Comparison of ENCODE assay signal across 8 mouse cellular contexts in genomic region chr1:184032682-184033389, GRCm38 (mm10). TPM values are rescaled to one million over a fixed set of nuclear protein-coding genes. Genes with fewer than 3 reads are reported as not detected.
DNase-seq lines count a peak whose midpoint lies in the region; ATAC-seq and TF ChIP-seq lines count a peak whose summit lies in the region.

No protein-coding gene starts in this region.

- H3K4me2 ChIP-seq in limb, embryonic 15.5 days, result peak overlapping the region; percentile 88
- H3K4me2 ChIP-seq in stomach, postnatal 0 days (replicated peaks; ENCODE audit: low read depth), result peak overlapping the region; percentile 96

- no peaks in the 10 kb centered on the region for H3K27me3 ChIP-seq in cerebellum, adult 2 months (ENCODE audit: control insufficient read depth, insufficient read depth, low read length)
- no peaks in the 10 kb centered on the region for H3K27me3 ChIP-seq in spleen, adult 2 months (ENCODE audit: control insufficient read depth, insufficient read depth, low read length)
- H3K27me3 ChIP-seq in limb, embryonic 15.5 days, result no peaks in the 10 kb centered on the region
- no peaks in the 10 kb centered on the region for H3K27me3 ChIP-seq in stomach, postnatal 0 days (ENCODE audit: control insufficient read depth, insufficient read depth, low read length)

- TF ChIP-seq EP300 in stomach, postnatal 0 days (optimal IDR thresholded peaks at IDR 0.05), result no peak

- 33% methylated on average over 19 of the region's 19 CpGs for WGBS in cerebellum, adult 2 months
- 46% methylated on average over 19 of the region's 19 CpGs for WGBS in spleen, adult 2 months
- WGBS in limb, embryonic 15.5 days, result 24% methylated on average over 19 of the region's 19 CpGs
- 28% methylated on average over 19 of the region's 19 CpGs for WGBS in stomach, postnatal 0 days

- H3K4me1 ChIP-seq in cerebellum, adult 2 months (ENCODE audit: control insufficient read depth, insufficient read depth, low read length), result peaks cover 9% of the 10 kb centered on the region
- H3K4me1 ChIP-seq in spleen, adult 2 months (ENCODE audit: control insufficient read depth, insufficient read depth, insufficient read length), result peaks cover 9% of the 10 kb centered on the region; the same call in 1 of the 2 replicates
- H3K4me1 ChIP-seq in limb, embryonic 15.5 days, result peaks cover 16% of the 10 kb centered on the region
- no peaks in the 10 kb centered on the region for H3K4me1 ChIP-seq in stomach, postnatal 0 days (replicated peaks; ENCODE audit: control insufficient read depth, insufficient read depth)

- no peak for DNase-seq in cerebellum, adult 2 months
- no peak for DNase-seq in cerebellum, postnatal 25 days
- no peak for DNase-seq in spleen, adult 2 months (ENCODE audit: low read depth in 1 of 2, low spot score in 2 of 2)
- DNase-seq in spleen, postnatal 36 days (ENCODE audit: low spot score in 2 of 2), result no peak
- no peak for DNase-seq in stomach, postnatal 0 days (ENCODE audit: low spot score)
- DNase-seq in gastrocnemius, postnatal 4 days (ENCODE audit: low spot score in 2 of 2), result no peak
- DNase-seq in urinary bladder, postnatal 14 days (ENCODE audit: low spot score), result no peak

- no peaks in the 10 kb centered on the region for H3K9me3 ChIP-seq in limb, embryonic 15.5 days
- no peaks in the 10 kb centered on the region for H3K9me3 ChIP-seq in stomach, postnatal 0 days (ENCODE audit: control insufficient read depth, low read length)

- H3K9ac ChIP-seq in limb, embryonic 15.5 days, result peak overlapping the region; percentile 82
- peak overlapping the region; percentile 90 for H3K9ac ChIP-seq in stomach, postnatal 0 days (ENCODE audit: low read length)

- TF ChIP-seq POLR2A in cerebellum, adult 2 months (IDR thresholded peaks at IDR 0.05; ENCODE audit: borderline replicate concordance, insufficient read depth, low read length), result no peak
- no peak for TF ChIP-seq POLR2A in spleen, adult 2 months (IDR thresholded peaks at IDR 0.05; ENCODE audit: low read depth, low read length)

- no peaks in the 10 kb centered on the region for H3K36me3 ChIP-seq in spleen, adult 2 months (ENCODE audit: control insufficient read depth, insufficient read depth, low read length)
- 0 out of 2 replicates have a peak, but pooled peaks cover 3% of the 10 kb centered on the region for H3K36me3 ChIP-seq in limb, embryonic 15.5 days
- H3K36me3 ChIP-seq in stomach, postnatal 0 days (ENCODE audit: control insufficient read depth, insufficient read depth, low read length), result no peaks in the 10 kb centered on the region

- TF ChIP-seq CTCF in cerebellum, adult 2 months (IDR thresholded peaks at IDR 0.05; ENCODE audit: borderline replicate concordance, insufficient read depth, low read depth, low read length), result no peak
- no peak for TF ChIP-seq CTCF in spleen, adult 2 months (IDR thresholded peaks at IDR 0.05; ENCODE audit: extremely low read depth, insufficient read depth, insufficient read length, insufficient replicate concordance)
- TF ChIP-seq CTCF in stomach, postnatal 0 days (IDR thresholded peaks at IDR 0.05; ENCODE audit: low read depth), result no peak

- H3K4me3 ChIP-seq in cerebellum, adult 2 months (replicated peaks; ENCODE audit: insufficient read depth, low read depth, low read length), result peak overlapping the region; percentile 69
- peak overlapping the region; percentile 86 for H3K4me3 ChIP-seq in spleen, adult 2 months (ENCODE audit: extremely low read depth, insufficient read depth, insufficient read length)
- H3K4me3 ChIP-seq in limb, embryonic 15.5 days, result peak overlapping the region; percentile 61
- peak overlapping the region; percentile 71 for H3K4me3 ChIP-seq in stomach, postnatal 0 days (ENCODE audit: low read depth, low read length)

- no peak for ATAC-seq in limb, embryonic 15.5 days (ENCODE audit: insufficient number of reproducible peaks, low FRiP score, low TSS enrichment, low read depth)
- ATAC-seq in stomach, postnatal 0 days (ENCODE audit: low FRiP score, low TSS enrichment), result no peak

- H3K27ac ChIP-seq in cerebellum, adult 2 months (ENCODE audit: insufficient read depth, low read length), result peak overlapping the region; percentile 82
- peak overlapping the region; percentile 99 for H3K27ac ChIP-seq in spleen, adult 2 months (ENCODE audit: insufficient read depth, low read length)
- peak overlapping the region; percentile 96 for H3K27ac ChIP-seq in limb, embryonic 15.5 days
- H3K27ac ChIP-seq in stomach, postnatal 0 days (replicated peaks), result peak overlapping the region; percentile 96

RNA-seq across cellular contexts. Expression of gene 1700056E22Rik, which starts 1.3 kb away (rescaled TPM):
- 0.51 and 0.71 TPM in 2 replicates for polyA plus RNA-seq in cerebellum, adult 2 months (2012; rRNA removed)
- 1.8 and 3.3 TPM in 2 replicates for polyA plus RNA-seq in spleen, adult 2 months (2012; rRNA removed)
- 1.2 and 1.6 TPM in 2 replicates for polyA plus RNA-seq in limb, embryonic 15.5 days (2015; fragmentation: Nextera tagmentation; extraction: Ambion mirVana)
- polyA plus RNA-seq in stomach, postnatal 0 days (2015; fragmentation: Nextera tagmentation; extraction: Ambion mirVana), result 1.6 and 2.6 TPM in 2 replicates
- 1 to 10 TPM; 2.4 to 2.9 TPM for total RNA-seq in gastrocnemius, postnatal 4 days (2021)

RNA-seq across cellular contexts. Expression of gene Dusp10, which starts 19.7 kb away (rescaled TPM):
- polyA plus RNA-seq in cerebellum, adult 2 months (2012; rRNA removed), result 28.7 and 32.8 TPM in 2 replicates
- 23.4 and 33.8 TPM in 2 replicates for polyA plus RNA-seq in spleen, adult 2 months (2012; rRNA removed)
- 17.2 and 20.4 TPM in 2 replicates for polyA plus RNA-seq in limb, embryonic 15.5 days (2015; fragmentation: Nextera tagmentation; extraction: Ambion mirVana)
- 4.2 and 6.5 TPM in 2 replicates for polyA plus RNA-seq in stomach, postnatal 0 days (2015; fragmentation: Nextera tagmentation; extraction: Ambion mirVana)
- 10 to 100 TPM; 30.4 to 35.9 TPM for total RNA-seq in gastrocnemius, postnatal 4 days (2021)
